25 mouse cellular contexts compared by ENCODE assay signal in genomic region chr3:142594547-142594946, GRCm38 (mm10). TPM values are rescaled to one million over a fixed set of nuclear protein-coding genes. Genes with fewer than 3 reads are reported as not detected.
DNase-seq lines count a peak whose midpoint lies in the region; ATAC-seq and TF ChIP-seq lines count a peak whose summit lies in the region.
"Had no signal": no experiment of that assay in that cellular context is flagged by ENCODE, and none has a peak within 500 bp of the region (broad histone marks: within the 10 kb centered on the region; RNA-seq: fewer than 3 reads in every experiment).

Gene Gbp2b, plus strand, starts transcription at chr3:142594847.

- H3K79me2 ChIP-seq in liver, adult 2 months (ENCODE audit: control insufficient read depth, insufficient read depth, low read length) = no peaks in the 10 kb centered on the region
- no peaks in the 10 kb centered on the region for H3K79me2 ChIP-seq in CH12.LX (replicated peaks; ENCODE audit: control insufficient read depth, extremely low read depth, insufficient read depth, poor library complexity, severe bottlenecking)

- TF ChIP-seq RAD21 in CH12.LX (IDR thresholded peaks at IDR 0.05; ENCODE audit: low read depth, low read length) = no peak

- DNase-seq in liver, adult 2 months (ENCODE audit: extremely low read depth, low read depth, low spot score) = peak; percentile 8
- DNase-seq in liver = no peak
- no peak for DNase-seq in CH12.LX (ENCODE audit: extremely low read depth)
- no peak for DNase-seq in heart, postnatal 10 days
- DNase-seq in lung, adult 18-20 months = no peak
- DNase-seq: adrenal gland, adult 8-10 months; adrenal gland, postnatal 14 days; adrenal gland, postnatal 36 days; cerebellum, adult 11-12 months; cerebellum, adult 2 months; cerebellum, adult 9-10 months; cerebellum, postnatal 10 days; cerebellum, postnatal 25 days; embryo, embryonic 11 days; forebrain, postnatal 0 days had no signal

- TF ChIP-seq EP300 in CH12.LX (IDR thresholded peaks at IDR 0.05; ENCODE audit: low read length) = no peak

- H3K9me3 ChIP-seq in CH12.LX (replicated peaks; ENCODE audit: low read length) = peaks cover 3% of the 10 kb centered on the region
- H3K9me3 ChIP-seq: embryonic facial prominence, embryonic 13.5 days; embryonic facial prominence, embryonic 15.5 days; forebrain, embryonic 10.5 days; forebrain, embryonic 12.5 days; forebrain, embryonic 15.5 days had no signal

- H3K36me3 ChIP-seq in liver, adult 2 months (ENCODE audit: control insufficient read depth, insufficient read depth, low read length) = no peaks in the 10 kb centered on the region
- no peaks in the 10 kb centered on the region for H3K36me3 ChIP-seq in CH12.LX (replicated peaks in 1 of 2; ENCODE audit: control insufficient read depth in 1 of 2, insufficient read depth in 1 of 2, low read length in 1 of 2)
- H3K36me3 ChIP-seq: embryonic facial prominence, embryonic 13.5 days; embryonic facial prominence, embryonic 15.5 days; forebrain, embryonic 10.5 days; forebrain, embryonic 12.5 days; forebrain, embryonic 15.5 days had no signal

- intact Hi-C loops in heart, postnatal 10 days (cut with DNase I) = no loop called here

- dilution Hi-C loops in CH12.LX (cut with MboI; ENCODE audit: extremely low pct_ligation_motif_present, extremely low pct_unique_long_range_greater_than_20kb, low sequenced_read_pairs) = no loop called here

- no peak for TF ChIP-seq POLR2A in liver, adult 2 months (IDR thresholded peaks at IDR 0.05; ENCODE audit: extremely low read depth, insufficient read depth, low read length)
- TF ChIP-seq POLR2A in CH12.LX (IDR thresholded peaks at IDR 0.05; ENCODE audit: low read depth, low read length) = no peak

- no peak within 1 kb of the TSS for H3K27ac ChIP-seq in liver, adult 2 months (replicated peaks; ENCODE audit: insufficient read depth, low read depth, low read length)
- no peak within 1 kb of the TSS for H3K27ac ChIP-seq in CH12.LX (ENCODE audit: insufficient read depth, low read depth)
- H3K27ac ChIP-seq: embryonic facial prominence, embryonic 13.5 days; embryonic facial prominence, embryonic 15.5 days; forebrain, embryonic 10.5 days; forebrain, embryonic 12.5 days; forebrain, embryonic 15.5 days had no signal

- H3K4me1 ChIP-seq in liver, adult 2 months (ENCODE audit: control insufficient read depth, insufficient read depth, low read length) = no peaks in the 10 kb centered on the region; the same call in 1 of the 2 replicates
- H3K4me1 ChIP-seq in CH12.LX (ENCODE audit: control insufficient read depth in 1 of 2, insufficient read depth in 2 of 2) = peaks cover 31 to 70% of the 10 kb centered on the region in 2 experiments
- H3K4me1 ChIP-seq: embryonic facial prominence, embryonic 13.5 days; embryonic facial prominence, embryonic 15.5 days; forebrain, embryonic 10.5 days; forebrain, embryonic 12.5 days; forebrain, embryonic 15.5 days had no signal

- H3K4me3 ChIP-seq in liver, adult 2 months (ENCODE audit: insufficient read depth, low read depth, low read length) = no peak within 1 kb of the TSS
- H3K4me3 ChIP-seq in CH12.LX (replicated peaks in 1 of 3; ENCODE audit: low read depth in 2 of 3, low read length in 2 of 3, poor library complexity in 1 of 3) = no peak within 1 kb of the TSS
- H3K4me3 ChIP-seq: embryonic facial prominence, embryonic 13.5 days; embryonic facial prominence, embryonic 15.5 days; erythroblast, embryonic 14.5 days; forebrain, embryonic 10.5 days; forebrain, embryonic 12.5 days; forebrain, embryonic 15.5 days had no signal

- no peak for TF ChIP-seq CTCF in liver, adult 2 months (IDR thresholded peaks at IDR 0.05; ENCODE audit: low read depth, low read length)
- TF ChIP-seq CTCF in CH12.LX (conservative IDR thresholded peaks at IDR 0.05 in 1 of 2, IDR thresholded peaks at IDR 0.05 in 1 of 2; ENCODE audit: low read depth in 2 of 2, low read length in 2 of 2) = no peak

- 0 out of 2 replicates have a peak, but pooled peaks cover 2% of the 10 kb centered on the region for H3K27me3 ChIP-seq in liver, adult 2 months (ENCODE audit: control insufficient read depth, insufficient read depth, low read length)
- no peaks in the 10 kb centered on the region for H3K27me3 ChIP-seq in CH12.LX (replicated peaks)
- H3K27me3 ChIP-seq: embryonic facial prominence, embryonic 13.5 days; embryonic facial prominence, embryonic 15.5 days; forebrain, embryonic 12.5 days; forebrain, embryonic 15.5 days had no signal

- 81% methylated on average over 1 of the region's 1 CpGs for WGBS in liver, adult 2 months

- no peak within 1 kb of the TSS for H3K4me2 ChIP-seq in CH12.LX (ENCODE audit: insufficient read depth, low read depth, poor library complexity, severe bottlenecking)
- H3K4me2 ChIP-seq: embryonic facial prominence, embryonic 13.5 days; embryonic facial prominence, embryonic 15.5 days; forebrain, embryonic 12.5 days; forebrain, embryonic 15.5 days had no signal

- no peak for ATAC-seq in inflammation-experienced regulatory T-cells, adult 6 months
- ATAC-seq: forebrain, embryonic 15.5 days; forebrain, postnatal 0 days had no signal

- in situ Hi-C loops in CH12.LX (cut with MboI; ENCODE audit: low pct_ligation_motif_present, low pct_unique_long_range_greater_than_20kb, low sequenced_read_pairs) = no loop called here

- no peak within 1 kb of the TSS for H3K9ac ChIP-seq in liver, adult 2 months (ENCODE audit: low read depth, low read length)
- no peak within 1 kb of the TSS for H3K9ac ChIP-seq in CH12.LX (ENCODE audit: insufficient read depth, low read depth)
- H3K9ac ChIP-seq: embryonic facial prominence, embryonic 13.5 days; embryonic facial prominence, embryonic 15.5 days; forebrain, embryonic 12.5 days; forebrain, embryonic 15.5 days; forebrain, postnatal 0 days had no signal

TF ChIP-seq in CH12.LX, 34 proteins besides CTCF, POLR2A, EP300 and RAD21:
- no peak for TF ChIP-seq MAX (IDR thresholded peaks at IDR 0.05; ENCODE audit: low read length)
- TF ChIP-seq JUND (conservative IDR thresholded peaks at IDR 0.05; ENCODE audit: low read depth, low read length) = no peak
- no peak for TF ChIP-seq USF2 (conservative IDR thresholded peaks at IDR 0.05; ENCODE audit: low read depth, low read length)
- TF ChIP-seq USF1 (IDR thresholded peaks at IDR 0.05; ENCODE audit: low read depth, low read length) = no peak
- TF ChIP-seq MAFK (IDR thresholded peaks at IDR 0.05; ENCODE audit: insufficient replicate concordance, low read length) = 0 out of 2 replicates have a peak, but pooled peaks have one; percentile 18
- TF ChIP-seq ZKSCAN1 (IDR thresholded peaks at IDR 0.05; ENCODE audit: borderline replicate concordance, low read depth, low read length) = no peak
- no peak for TF ChIP-seq ETS1 (conservative IDR thresholded peaks at IDR 0.05; ENCODE audit: low read depth, low read length)
- no peak for TF ChIP-seq CHD2 (IDR thresholded peaks at IDR 0.05; ENCODE audit: low read length)

RNA-seq across cellular contexts. Expression of gene Gbp2b, which starts in this region (rescaled TPM):
- total RNA-seq in liver, adult 2 months (2014; rRNA removed) = 2.8 and 4.1 TPM in 2 replicates
- 0.37 and 0.72 TPM in 2 replicates for polyA plus RNA-seq in liver, adult 2 months (2012; rRNA removed)
- total RNA-seq in CH12.LX (2012; rRNA removed) (0.04 and 0.08 TPM in 2 replicates), CH12.LX (2014; rRNA removed) (0.55 and 0.74 TPM in 2 replicates)
- polyA plus RNA-seq in CH12.LX (2012; ENCODE audit: insufficient read length, low read depth) = 0.41 and 0.55 TPM in 2 replicates
- polyA plus RNA-seq in inflammation-experienced regulatory T-cells, adult 6 months (2017; shearing (Covaris generic)) = 10 to 100 TPM in 2 of 3 experiments, under 1 TPM in 1; 0.68 to 84.0 (median 22.4) TPM
- total RNA-seq in heart, postnatal 10 days (2021) = under 1 TPM; 0.12 TPM
- total RNA-seq: common myeloid progenitor, adult 5-6 weeks; forebrain, postnatal 0 days; MEL had no signal
- polyA plus RNA-seq: cerebellum, adult 2 months; embryonic facial prominence, embryonic 11.5 days; embryonic facial prominence, embryonic 13.5 days; embryonic facial prominence, embryonic 15.5 days; erythroblast, embryonic 14.5 days; forebrain, embryonic 10.5 days; forebrain, embryonic 12.5 days; forebrain, embryonic 15.5 days; forebrain, postnatal 0 days had no signal
